Mouse (Mus musculus) lung, adult 2 months (tissue): ENCODE measurements around the gene Tap2.

ENCODE experiments used
- CTCF ChIP-seq: fragments of 200-500 bp; IDR thresholded peaks from 2 replicates; pipeline ENCODE4 v1.5.1; 2011; ENCODE audit warnings: mild to moderate bottlenecking, low read length, control low read depth; ENCODE audit not compliant: insufficient read depth
- POLR2A ChIP-seq: fragments of 200-500 bp; IDR thresholded peaks from 2 replicates; pipeline ENCODE4 v1.6.1; 2011; ENCODE audit warnings: low read depth, mild to moderate bottlenecking, control low read depth, low read length, borderline replicate concordance; ENCODE audit errors: extremely low read depth

GRCm38 (mm10) chr17:34193468-34193867 is 9.9 kb upstream of the Tap2 start:
- TF ChIP-seq POLR2A = no peak
- TF ChIP-seq CTCF = no peak
